Mouse (Mus musculus) mouse embryonic stem cell (cell line): Measurements from ENCODE around the gene Gm2832.
"Not testable (repeated sequence)": the region's sequence is repeated elsewhere in the genome, so short reads cannot be mapped to it uniquely, and the experiment has no call there.

Experiments used
- in situ Hi-C, 2 experiments: fragments of 300-500 bp; cut with MboI; formaldehyde crosslinking; loops; 1 replicate in 1 of 2; 3 replicates in 1 of 2; pipeline ENCODE4 v1.14.3; 2019 to 2020; ENCODE audit warnings: low sequenced_read_pairs in 2 of 2, low pct_unique_long_range_greater_than_20kb in 1 of 2, mixed read lengths in 1 of 2; ENCODE audit not compliant: unreplicated experiment in 1 of 2

Gm2832 gene

DNA sequence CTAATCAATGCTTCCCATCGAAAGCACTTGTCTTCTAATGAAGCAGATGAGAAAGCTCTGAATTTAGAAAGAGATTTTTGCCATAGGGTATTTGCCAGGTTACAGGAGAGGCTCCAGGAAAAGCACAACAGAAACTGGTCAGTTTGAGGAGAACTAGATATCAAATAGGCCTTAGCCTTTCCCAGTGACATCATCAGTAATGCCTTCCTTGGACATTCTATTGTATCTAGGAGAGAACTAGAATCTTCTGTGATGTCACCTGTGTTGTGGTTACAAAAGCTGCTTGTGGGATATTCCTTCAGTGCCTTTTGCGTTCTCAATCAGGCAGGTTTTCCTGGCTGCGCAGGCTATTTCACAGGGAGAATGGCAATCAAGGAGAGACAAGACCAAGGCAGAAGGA lies at the start of gene Gm2832:
Gm2832 (plus strand) TSS at position 301 of the 400 bp plus-strand sequence.
- in situ Hi-C loops: not testable (repeated sequence)

- in situ Hi-C loops: not testable (repeated sequence)
Observed at GRCm38 (mm10) chr14:41263296-41263695, 15.3 kb upstream of the Gm2832 start.

GRCm38 (mm10) chr14:41263853-41264755 lies 14.5 kb upstream of the Gm2832 start:
- in situ Hi-C loops: not testable (repeated sequence)

DNA sequence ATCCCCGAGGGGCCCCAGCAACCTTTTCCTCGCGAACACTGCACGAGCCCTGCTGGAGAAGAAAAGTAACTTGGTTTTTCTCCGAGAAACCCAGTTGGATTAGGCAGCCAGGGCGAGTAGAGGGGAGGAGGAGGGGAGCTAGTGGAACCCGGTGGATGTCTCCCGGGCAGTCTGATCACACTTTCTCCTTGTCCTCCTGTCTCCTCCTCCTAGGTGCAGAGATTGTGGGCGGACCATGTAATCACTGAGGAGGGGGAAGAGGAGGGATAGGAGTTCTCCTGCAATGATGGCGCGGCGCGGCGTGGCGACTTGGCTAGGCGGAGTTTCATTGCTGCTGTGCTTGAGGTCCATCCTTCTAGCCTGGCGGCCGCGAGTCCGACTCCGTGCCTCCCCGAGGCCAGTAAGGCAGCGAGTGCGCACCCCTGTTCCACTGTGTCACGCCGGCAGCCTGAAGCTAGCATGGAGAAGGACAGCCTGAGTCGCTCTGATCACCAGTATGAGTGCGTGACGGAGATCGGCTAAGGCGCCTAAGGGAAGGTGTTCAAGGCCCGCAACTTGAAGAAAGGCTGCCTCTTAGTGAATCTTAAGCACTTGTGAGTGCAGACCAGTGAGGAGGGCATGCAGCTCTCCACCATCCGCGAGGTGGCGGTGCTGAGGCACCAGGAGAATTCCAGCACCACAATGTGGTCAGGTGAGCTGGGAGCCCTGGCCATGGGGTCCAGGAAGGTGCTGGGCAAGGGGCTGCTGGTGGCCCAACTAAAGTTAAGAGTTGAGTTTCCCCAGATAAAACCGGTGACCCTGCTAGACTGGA lies 13.6 kb upstream of the Gm2832 start:
- in situ Hi-C loops: not testable (repeated sequence)

DNA sequence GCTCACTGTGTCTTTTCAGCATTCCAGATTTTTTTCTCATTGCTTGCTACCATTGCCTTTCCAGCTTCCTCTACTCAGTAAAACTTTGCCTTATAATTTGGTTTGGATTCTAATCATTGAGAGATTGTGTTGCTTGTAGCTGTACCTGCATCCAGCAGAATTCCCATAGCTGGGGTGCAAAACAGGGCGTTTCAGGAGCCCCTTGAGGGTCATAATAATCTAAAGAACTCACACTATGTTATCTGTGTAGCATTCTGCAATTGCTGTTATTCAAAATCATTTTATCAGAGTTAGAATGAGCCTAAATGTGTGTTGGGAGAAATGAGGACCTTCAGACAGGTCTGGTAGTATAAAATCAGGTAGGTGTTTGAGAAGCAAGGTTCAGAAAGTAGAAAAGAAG lies 7.4 kb downstream of the Gm2832 start:
- in situ Hi-C loops: not testable (repeated sequence)
